Mouse (Mus musculus): ENCODE measurements around the gene Cachd1. TPM values are rescaled to one million over a fixed set of nuclear protein-coding genes. Genes with fewer than 3 reads are reported as not detected.

Gene Cachd1
- total RNA-seq, 1 experiment from 2014 or later, result not detected

- ATAC-seq (ENCODE audit: extremely low read depth, insufficient number of reproducible peaks, low FRiP score, poor library complexity, severe bottlenecking), result no peak
These were observed 77.0 kb downstream of the Cachd1 start for GRCm38 (mm10) chr4:100853426-100853825.

GRCm38 (mm10) chr4:100855373-100855772, 78.9 kb downstream of the Cachd1 start:
- ATAC-seq (ENCODE audit: extremely low read depth, insufficient number of reproducible peaks, low FRiP score, poor library complexity, severe bottlenecking), result no peak

- ATAC-seq (ENCODE audit: extremely low read depth, insufficient number of reproducible peaks, low FRiP score, poor library complexity, severe bottlenecking), result no peak
These were observed 81.0 kb downstream of the Cachd1 start for GRCm38 (mm10) chr4:100857411-100857869.

- no peak for ATAC-seq (ENCODE audit: extremely low read depth, insufficient number of reproducible peaks, low FRiP score, poor library complexity, severe bottlenecking)
These were observed 87.5 kb downstream of the Cachd1 start for GRCm38 (mm10) chr4:100863861-100864428.

- ATAC-seq (ENCODE audit: extremely low read depth, insufficient number of reproducible peaks, low FRiP score, poor library complexity, severe bottlenecking), result no peak
These were observed 88.9 kb downstream of the Cachd1 start for GRCm38 (mm10) chr4:100865423-100865822.

- ATAC-seq (ENCODE audit: extremely low read depth, insufficient number of reproducible peaks, low FRiP score, poor library complexity, severe bottlenecking), result no peak
These were observed 89.7 kb downstream of the Cachd1 start for GRCm38 (mm10) chr4:100865962-100866703.

- no peak for ATAC-seq (ENCODE audit: extremely low read depth, insufficient number of reproducible peaks, low FRiP score, poor library complexity, severe bottlenecking)
These were observed 100.9 kb downstream of the Cachd1 start for GRCm38 (mm10) chr4:100877351-100877750.

- no peak for ATAC-seq (ENCODE audit: extremely low read depth, insufficient number of reproducible peaks, low FRiP score, poor library complexity, severe bottlenecking)
These were observed 102.9 kb downstream of the Cachd1 start for GRCm38 (mm10) chr4:100879414-100879813.

- no peak for ATAC-seq (ENCODE audit: extremely low read depth, insufficient number of reproducible peaks, low FRiP score, poor library complexity, severe bottlenecking)
These were observed 103.6 kb downstream of the Cachd1 start for GRCm38 (mm10) chr4:100880075-100880474.

- ATAC-seq (ENCODE audit: extremely low read depth, insufficient number of reproducible peaks, low FRiP score, poor library complexity, severe bottlenecking), result no peak
These were observed 109.6 kb downstream of the Cachd1 start for GRCm38 (mm10) chr4:100885793-100886742.

GRCm38 (mm10) chr4:100886743-100887416, 110.4 kb downstream of the Cachd1 start:
- no peak for ATAC-seq (ENCODE audit: extremely low read depth, insufficient number of reproducible peaks, low FRiP score, poor library complexity, severe bottlenecking)

GRCm38 (mm10) chr4:100890106-100890970, 113.9 kb downstream of the Cachd1 start:
- ATAC-seq (ENCODE audit: extremely low read depth, insufficient number of reproducible peaks, low FRiP score, poor library complexity, severe bottlenecking), result no peak

GRCm38 (mm10) chr4:100893739-100894138, 117.3 kb downstream of the Cachd1 start:
- ATAC-seq (ENCODE audit: extremely low read depth, insufficient number of reproducible peaks, low FRiP score, poor library complexity, severe bottlenecking), result no peak

- no peak for ATAC-seq (ENCODE audit: extremely low read depth, insufficient number of reproducible peaks, low FRiP score, poor library complexity, severe bottlenecking)
These were observed 117.7 kb downstream of the Cachd1 start for GRCm38 (mm10) chr4:100894142-100894541.

GRCm38 (mm10) chr4:100896260-100897010, 120.0 kb downstream of the Cachd1 start:
- no peak for ATAC-seq (ENCODE audit: extremely low read depth, insufficient number of reproducible peaks, low FRiP score, poor library complexity, severe bottlenecking)

- no peak for ATAC-seq (ENCODE audit: extremely low read depth, insufficient number of reproducible peaks, low FRiP score, poor library complexity, severe bottlenecking)
These were observed 121.5 kb downstream of the Cachd1 start for GRCm38 (mm10) chr4:100897943-100898342.

- no peak for ATAC-seq (ENCODE audit: extremely low read depth, insufficient number of reproducible peaks, low FRiP score, poor library complexity, severe bottlenecking)
These were observed 133.3 kb downstream of the Cachd1 start for GRCm38 (mm10) chr4:100909694-100910340.

All from neutrophil, adult 5-6 weeks (primary cell).